Mouse (Mus musculus) kidney, adult 11 months (tissue): ENCODE measurements around the gene Lrp11.
A peak's percentile ranks its signal among the peaks of the same experiment; 100 is the strongest.

Experiments
- DNase-seq: peaks from one replicate; pipeline ENCODE4 v3.0.0; 2022

Gene Lrp11

DNA sequence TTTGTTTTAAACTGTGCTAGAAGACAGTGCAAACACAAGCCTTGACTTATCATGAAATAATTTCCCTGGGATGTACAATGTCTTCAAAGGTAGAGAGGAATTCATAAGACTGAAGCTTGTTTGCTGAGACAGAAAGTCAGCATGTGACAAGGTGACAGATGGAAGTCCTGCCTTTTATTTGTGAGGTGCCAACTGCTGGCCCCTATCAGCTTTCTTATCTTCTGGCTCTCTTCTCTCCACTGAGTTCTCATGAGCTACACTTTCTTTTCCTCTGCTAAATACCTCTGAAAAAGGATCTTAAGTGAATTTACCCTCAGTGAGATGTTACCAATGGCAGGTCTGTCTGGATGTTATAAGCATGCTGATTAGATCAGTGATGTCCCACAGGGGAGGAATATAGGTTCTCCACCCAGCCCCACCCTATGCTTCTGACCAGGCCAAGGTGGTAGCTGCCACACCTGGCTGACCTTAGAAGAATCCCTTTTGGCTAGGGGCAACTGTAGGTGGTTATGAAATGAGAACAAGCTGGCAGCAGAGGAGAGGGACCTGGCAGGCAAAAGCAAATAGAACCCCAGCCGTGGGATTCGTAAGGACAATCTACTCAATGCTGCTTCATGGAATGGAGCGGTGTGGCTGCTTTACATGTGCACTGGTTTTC lies 34.4 kb downstream of the Lrp11 start:
- DNase-seq, result no peak

DNA sequence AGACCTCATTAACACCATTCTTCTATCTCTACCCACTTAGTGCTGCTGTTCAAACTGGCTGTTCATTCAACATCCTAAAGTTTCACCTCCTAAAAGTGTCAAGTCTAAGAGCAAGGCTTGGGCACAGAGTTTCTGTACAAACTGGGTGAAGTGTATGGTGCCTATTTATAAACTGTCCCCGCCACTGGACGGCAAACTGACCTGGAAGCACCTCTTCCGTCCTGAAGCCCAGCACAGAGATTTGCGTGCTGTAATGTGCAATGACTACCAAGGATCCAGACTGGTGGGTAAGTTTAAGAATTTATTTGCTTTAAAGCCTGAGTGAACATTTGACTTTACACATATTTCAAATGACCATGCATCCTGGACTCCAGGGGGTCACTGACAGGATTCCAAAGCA lies 39.5 kb downstream of the Lrp11 start:
- DNase-seq, result no peak

DNA sequence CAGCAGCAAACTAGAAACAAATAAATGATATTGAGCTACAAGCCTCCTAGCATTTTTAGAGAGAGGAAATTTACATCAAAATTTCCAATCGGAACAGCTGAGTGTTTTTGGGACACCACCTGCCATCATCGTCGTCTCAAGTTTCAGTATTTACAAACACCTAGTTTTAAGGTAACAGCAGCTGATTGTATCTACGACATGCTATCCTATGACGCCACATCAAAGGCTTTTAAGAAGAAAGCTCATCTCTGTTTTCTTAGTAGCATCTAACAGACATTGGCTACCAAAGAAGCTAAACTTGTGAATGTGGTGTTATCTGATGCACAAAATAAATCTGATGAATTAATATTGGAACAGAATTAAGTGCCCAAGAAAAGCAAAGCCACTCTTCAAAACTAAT lies 40.7 kb downstream of the Lrp11 start:
- no peak for DNase-seq

DNA sequence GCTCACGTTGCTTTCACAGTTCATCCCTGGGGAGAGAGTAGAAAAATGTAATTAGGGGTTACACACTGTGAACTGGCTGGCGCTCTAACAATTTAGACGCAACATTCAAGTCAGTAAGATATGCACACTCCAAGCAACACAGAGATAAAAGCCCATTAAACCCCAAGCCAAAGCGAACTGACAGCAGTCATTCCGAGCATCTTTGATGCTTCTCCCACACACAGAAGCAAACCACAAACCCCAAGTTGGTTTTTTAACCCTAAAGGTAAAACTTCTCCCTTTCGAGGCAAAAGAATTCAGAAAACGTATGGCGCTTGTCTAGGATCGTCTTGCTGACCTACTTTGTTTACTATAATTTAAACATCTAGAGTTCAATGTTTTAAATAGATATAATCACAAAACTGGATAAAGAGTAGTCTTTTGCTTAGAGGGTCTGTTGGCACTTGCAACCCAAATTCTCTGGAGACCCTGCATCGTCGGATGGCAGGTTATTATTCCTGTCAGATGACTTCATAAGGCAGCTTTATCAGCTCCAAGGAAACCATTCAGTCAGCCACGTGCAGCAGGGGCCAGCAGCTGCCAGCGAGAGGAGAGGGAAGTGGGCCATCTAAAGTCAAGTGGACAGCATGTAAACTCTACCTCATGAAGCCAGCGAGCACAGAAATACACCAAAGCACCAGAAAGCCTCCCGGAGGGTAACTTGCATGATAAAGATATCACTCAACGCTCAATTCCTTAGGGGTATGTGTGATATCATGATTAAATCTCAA lies 41.5 kb downstream of the Lrp11 start:
- no peak for DNase-seq

DNA sequence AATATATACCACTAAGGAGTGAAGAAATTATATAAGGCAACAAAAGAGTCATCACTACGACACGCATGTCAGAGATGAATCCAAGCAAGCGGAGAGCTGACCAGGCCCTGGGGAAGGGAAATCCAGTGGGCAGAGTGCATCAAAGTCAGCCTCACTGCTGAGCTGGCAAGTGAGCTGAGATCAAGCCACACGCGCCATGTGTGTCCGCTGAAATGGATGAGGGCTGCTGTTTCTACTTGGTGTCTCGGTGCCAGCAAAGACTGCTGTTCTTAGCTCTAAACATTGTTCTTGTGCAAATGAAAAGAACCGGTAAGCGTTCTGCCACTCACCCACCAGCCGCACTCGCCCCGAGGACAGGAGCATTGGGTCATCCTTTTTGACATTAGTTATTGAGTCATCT lies 50.8 kb downstream of the Lrp11 start:
- no peak for DNase-seq

DNA sequence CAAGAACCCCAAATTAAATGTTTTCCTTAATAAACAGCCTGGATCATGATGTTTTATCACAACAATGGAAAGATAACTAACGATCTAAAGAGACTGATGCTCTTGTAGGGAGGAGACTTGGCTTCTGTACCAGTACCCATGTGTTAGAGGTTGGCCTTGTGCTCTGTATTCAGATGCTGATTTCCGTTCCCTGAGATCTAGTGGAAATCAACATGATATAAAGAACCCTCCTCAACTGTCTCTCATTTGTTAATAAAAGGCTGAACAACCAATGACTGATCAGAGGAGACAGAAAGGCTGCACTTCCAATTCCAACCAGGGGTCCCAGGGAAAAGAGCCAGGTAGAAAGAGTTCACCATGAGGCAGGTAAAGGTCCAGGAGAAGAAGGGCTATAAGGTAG lies 56.3 kb downstream of the Lrp11 start:
- no peak for DNase-seq

DNA sequence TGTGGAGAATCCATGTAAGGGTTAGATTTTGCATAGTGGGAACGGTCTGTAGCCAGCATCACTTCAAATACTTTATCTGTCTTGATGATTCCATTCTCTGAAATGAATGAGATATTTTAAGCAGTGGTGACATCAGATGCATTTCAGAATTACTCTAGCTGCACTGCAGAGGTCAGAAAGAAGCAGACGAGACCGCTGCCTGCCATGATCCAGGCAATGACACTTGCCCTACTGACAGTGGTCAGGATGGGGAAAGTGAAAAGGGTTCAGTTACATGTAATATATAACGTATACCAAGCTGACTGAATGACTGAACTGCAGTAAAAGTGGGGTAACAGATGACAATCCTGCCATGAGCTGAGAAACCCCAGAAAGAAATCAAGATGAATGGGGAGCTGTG lies 59.5 kb downstream of the Lrp11 start:
- DNase-seq, result no peak

DNA sequence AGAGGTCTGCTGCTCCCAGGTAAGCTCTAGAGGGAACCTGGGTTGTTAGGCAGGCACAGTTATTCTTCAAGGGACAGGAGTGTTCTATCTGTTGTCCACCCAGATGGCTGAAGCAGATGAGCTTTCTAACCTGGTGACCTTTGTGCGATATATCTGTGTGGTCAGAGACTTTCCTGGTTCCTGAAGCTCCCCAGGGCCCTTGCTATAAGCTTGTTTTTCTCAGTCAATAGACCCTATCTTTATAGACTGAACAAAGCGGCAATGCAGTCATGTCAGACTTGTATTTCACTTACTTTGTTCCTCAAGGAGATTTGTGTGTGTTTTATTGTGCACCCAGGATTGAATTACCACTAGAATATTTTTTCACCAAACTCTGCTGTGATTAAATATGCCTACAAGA lies 61.5 kb downstream of the Lrp11 start:
- DNase-seq, result no peak

DNA sequence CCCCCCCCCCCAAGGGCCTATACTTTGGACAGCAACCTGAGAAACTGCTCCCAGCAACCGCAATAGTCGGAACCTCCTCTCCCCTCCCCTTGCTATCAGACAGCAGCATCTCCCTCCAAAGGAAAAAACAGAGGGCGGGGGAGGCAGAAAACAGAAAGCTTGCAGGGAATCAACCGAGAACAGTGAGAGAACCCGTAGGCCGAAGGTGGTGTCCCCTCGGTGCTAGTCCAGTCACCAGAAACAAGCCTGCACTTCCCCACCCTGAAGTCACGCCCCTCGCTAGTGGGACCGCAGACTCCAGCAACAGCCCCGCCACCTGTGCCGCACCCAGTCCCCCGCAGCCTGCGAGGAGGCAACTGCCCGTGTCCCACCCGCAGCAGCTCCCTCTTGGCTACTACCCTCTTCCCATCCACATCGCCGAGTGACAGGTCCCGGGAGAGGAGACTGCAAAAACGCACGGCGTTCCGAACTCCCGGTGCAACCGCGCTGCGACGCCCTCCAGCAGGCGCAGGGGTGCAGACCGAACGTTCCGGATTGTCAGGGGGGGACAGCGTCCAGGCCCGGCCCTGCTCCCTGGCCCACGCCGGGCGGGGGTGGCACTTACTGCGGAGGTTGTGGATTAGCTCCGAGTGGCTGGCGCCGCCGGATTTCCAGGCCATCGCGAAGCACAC lies 73.0 kb downstream of the Lrp11 start:
- DNase-seq, result no peak

DNA sequence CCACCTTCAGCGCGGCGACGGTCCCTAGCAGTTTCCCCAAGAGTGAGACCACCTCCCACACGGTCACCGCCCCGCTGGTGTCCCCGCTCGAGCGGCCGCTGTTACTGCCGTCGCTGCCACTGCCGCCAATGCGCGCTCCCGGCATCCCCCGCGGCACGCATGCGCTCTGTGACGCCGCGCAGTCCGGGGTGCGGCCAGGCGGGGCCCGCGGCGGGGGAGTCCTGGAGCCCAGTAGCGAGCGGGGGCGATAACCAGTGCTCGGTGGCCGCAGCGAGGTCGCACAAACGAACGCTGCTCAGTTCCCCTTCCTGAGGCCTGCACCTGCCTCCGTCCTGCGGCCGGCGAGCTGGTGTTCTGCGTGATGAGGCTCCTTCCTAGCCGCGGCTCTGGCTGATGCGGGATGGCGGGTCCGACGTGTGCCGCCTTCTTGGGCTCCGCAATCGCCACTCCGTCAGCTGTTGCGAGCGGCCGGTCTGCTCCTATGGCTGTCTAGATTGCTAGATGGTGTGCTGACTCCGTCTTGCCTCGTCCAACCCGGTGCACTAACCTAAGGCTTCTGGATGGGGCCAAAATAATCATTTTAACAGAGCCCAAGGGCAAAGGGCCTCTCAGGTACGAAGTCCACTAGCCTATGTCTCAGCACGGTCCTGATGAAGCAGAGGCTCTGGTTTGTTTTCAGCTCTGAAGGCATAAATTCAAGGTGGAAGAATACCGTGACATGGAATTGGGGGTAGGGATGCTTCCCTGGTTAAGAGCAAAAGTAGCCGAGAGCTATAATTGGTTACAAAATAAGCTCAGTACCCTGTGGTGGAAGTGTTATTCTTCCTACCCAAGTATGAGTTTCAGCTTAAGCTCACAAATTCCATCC lies 73.8 kb downstream of the Lrp11 start:
- peak; percentile 91 for DNase-seq

DNA sequence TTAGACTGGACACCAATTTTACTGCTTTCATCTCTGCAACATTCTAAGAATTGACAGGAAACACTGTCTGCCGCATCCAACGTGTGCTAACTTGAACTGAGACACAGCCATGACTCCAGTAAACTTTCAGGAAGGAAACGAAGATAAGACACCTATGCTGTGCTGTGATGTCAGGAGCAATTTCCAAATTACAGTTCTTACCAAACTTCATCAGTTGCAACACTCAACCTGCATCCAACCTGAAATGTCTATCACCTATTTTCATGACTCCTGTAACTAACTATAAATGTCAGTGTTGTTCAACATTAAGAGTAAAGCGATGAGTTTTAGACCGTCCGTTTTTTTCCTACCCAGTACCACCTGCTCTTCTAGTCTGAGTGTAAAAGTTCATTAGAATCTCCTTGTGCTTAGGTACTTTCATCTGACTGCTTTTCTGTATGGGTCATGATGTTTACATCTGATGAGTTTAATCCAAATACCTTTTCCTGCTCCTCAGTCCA lies 74.5 kb downstream of the Lrp11 start:
- no peak for DNase-seq

DNA sequence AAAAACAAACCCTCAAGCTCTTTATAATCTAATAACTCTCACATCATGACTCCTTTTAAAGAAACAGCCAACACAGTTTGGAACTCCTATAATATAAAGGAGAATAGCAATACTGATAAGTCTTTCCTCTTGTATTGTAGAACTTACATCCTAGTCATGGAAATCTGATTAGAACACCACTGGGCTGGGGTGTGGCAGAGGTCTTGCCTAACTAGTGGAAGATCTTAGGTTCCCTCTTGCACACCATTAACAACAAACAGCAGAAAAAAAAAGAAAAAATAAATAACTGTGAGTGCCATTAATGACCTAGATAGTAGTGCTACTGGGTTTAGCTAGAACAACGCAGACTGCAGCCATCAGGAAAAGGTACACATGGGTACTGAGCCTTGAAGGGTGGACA lies 75.3 kb downstream of the Lrp11 start:
- DNase-seq, result no peak

DNA sequence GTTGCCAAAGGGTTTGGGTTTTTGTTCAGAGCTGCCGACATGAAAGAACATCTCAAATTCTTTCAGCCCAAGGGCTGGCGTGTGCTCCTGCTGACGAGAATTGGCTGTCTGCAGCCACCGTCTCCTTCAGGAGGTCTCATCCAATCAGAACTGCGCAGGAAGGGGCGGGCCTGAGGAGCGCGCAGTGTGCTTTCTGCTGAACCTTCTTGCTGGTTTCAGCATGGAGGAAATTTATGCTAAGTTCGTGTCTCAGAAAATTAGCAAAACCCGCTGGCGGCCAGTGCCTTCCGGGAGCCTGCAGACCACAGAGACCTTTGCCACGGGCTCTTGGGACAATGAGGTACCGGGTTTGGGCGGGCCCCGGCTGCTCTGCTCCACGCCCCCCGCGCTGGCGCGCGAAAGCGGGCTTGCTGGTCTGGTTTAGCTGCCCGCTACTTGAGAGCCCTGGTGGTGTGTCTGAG lies 77.8 kb downstream of the Lrp11 start, which contains the start of gene Nup43:
Nup43 (plus strand) TSS at position 162 of the 461 bp plus-strand sequence.
- DNase-seq, result peak; percentile 86

DNA sequence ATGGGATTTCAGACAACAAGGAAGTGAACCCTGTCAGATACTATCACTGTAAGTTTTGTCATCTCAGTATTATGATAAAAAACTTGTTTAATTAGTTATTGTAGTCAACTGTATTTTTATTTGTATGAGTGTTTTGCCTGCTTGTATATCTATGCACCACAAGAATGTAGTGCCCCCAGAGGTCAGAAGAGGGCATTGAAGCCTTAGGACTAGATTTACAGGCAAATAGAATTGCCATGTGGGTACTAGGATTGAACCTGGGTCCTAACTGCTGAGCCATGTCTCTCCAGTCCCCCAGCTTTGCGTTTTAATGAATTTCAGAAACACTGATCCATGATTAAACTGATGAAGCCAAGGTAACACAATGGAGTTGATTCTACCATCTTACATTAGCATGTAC lies 84.1 kb downstream of the Lrp11 start:
- no peak for DNase-seq
